Mouse (Mus musculus) G1E (cell line): Measurements from ENCODE around the gene Letm1. TPM values are rescaled to one million over a fixed set of nuclear protein-coding genes. Genes with fewer than 3 reads are reported as not detected.

Experiments
- ATAC-seq: 2 replicates; pipeline ENCODE4 v1.8.0; 2016; ENCODE audit warnings: mild to moderate bottlenecking; ENCODE audit not compliant: insufficient number of reproducible peaks, poor library complexity, low FRiP score, severe bottlenecking; ENCODE audit errors: extremely low read depth
- DNase-seq: peaks from one replicate; pipeline ENCODE4 v3.0.0; 2012; ENCODE audit warnings: low spot score
- H3K27me3 ChIP-seq: 2 replicates; pipeline ENCODE4 v1.6.1; 2012; ENCODE audit warnings: mild to moderate bottlenecking, low read length, inconsistent platforms; ENCODE audit not compliant: insufficient read depth
- H3K36me3 ChIP-seq: replicated peaks from 2 replicates; pipeline ENCODE3; 2012; ENCODE audit warnings: mild to moderate bottlenecking, inconsistent platforms
- H3K4me1 ChIP-seq: 2 replicates; pipeline ENCODE4 v1.6.1; 2012; ENCODE audit warnings: low read depth, low read length, inconsistent platforms, mixed read lengths; ENCODE audit not compliant: insufficient read depth
- H3K4me3 ChIP-seq: 2 replicates; pipeline ENCODE4 v1.5.1; 2012; ENCODE audit warnings: low read depth, mild to moderate bottlenecking, inconsistent platforms, low read length, moderate library complexity, mixed read lengths
- H3K9me3 ChIP-seq: replicated peaks from 2 replicates; pipeline ENCODE4 v1.6.1; 2012; ENCODE audit warnings: inconsistent platforms
- CTCF ChIP-seq: IDR thresholded peaks from 2 replicates; pipeline ENCODE4 v1.5.1; 2012; ENCODE audit warnings: low read depth, low read length, inconsistent platforms, mixed read lengths
- GATA1 ChIP-seq: IDR thresholded peaks from 2 replicates; pipeline ENCODE4 v1.6.1; 2012; ENCODE audit warnings: borderline replicate concordance, low read length, inconsistent platforms, mixed read lengths
- GATA2 ChIP-seq: IDR thresholded peaks from 2 replicates; pipeline ENCODE4 v1.6.1; 2012; ENCODE audit warnings: low read depth, low read length, inconsistent platforms, borderline replicate concordance
- POLR2AphosphoS5 ChIP-seq: IDR thresholded peaks from 2 replicates; pipeline ENCODE4 v1.6.1; 2012; ENCODE audit warnings: low read depth, low read length, inconsistent platforms; ENCODE audit not compliant: insufficient replicate concordance
- TAL1 ChIP-seq: conservative IDR thresholded peaks from 2 replicates; pipeline ENCODE4 v1.6.1; 2012; ENCODE audit warnings: low read depth, low read length, inconsistent platforms, mixed read lengths
- polyA plus RNA-seq: library from polyadenylated mRNA; stranded (reverse); fragments of >175 nt; gene quantifications from 2 replicates; pipeline ENCODE4 v1.2.3, GENCODE M21; 2012
- total RNA-seq, 2 experiments: library from RNA; stranded (forward) in 1 of 2; stranded (reverse) in 1 of 2; fragments of 200-1000 nt in 1 of 2; fragments of >200 nt in 1 of 2; fragmentation: Nextera tagmentation in 1 of 2; gene quantifications; 2 replicates each; pipeline ENCODE4 v1.2.3; 2014 to 2017

The Letm1 gene
- total and polyA plus RNA-seq, 3 experiments, result 14.6 to 28.6 (median 20.8) TPM

DNA sequence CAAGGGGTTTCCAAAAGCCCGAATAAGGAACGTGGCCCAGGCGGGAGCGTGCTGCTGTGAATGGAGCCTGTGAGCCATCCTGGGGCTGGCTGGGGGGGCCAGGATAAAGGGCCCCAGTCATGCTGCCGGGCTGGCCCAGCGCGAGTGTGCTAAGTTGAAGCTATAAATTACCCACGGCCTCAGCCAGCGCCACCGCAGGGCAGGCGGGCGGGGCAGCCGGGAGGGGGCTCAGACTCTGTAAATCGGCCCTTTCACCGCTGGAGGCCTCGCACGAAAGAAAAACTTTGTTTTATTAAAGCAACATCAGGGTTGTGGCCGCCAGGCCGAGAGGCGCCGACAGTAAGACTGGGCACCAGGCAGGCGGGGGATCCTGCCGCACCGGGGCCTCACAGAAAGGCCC, 90.2 kb downstream of the Letm1 start:
- TF ChIP-seq TAL1, result no peak
- no peak for TF ChIP-seq GATA1
- no peak for TF ChIP-seq GATA2
- no peak for TF ChIP-seq CTCF
- no peak for TF ChIP-seq POLR2AphosphoS5
- Histone ChIP-seq H3K4me1 (peaks cover 2% of the 10 kb centered on the region), H3K9me3 (no peaks in the 10 kb centered on the region), H3K36me3 (no peaks in the 10 kb centered on the region), H3K4me3 (no peak overlapping the region), H3K27me3 (peaks cover 84% of the 10 kb centered on the region)
- no peak for ATAC-seq
- no peak for DNase-seq

DNA sequence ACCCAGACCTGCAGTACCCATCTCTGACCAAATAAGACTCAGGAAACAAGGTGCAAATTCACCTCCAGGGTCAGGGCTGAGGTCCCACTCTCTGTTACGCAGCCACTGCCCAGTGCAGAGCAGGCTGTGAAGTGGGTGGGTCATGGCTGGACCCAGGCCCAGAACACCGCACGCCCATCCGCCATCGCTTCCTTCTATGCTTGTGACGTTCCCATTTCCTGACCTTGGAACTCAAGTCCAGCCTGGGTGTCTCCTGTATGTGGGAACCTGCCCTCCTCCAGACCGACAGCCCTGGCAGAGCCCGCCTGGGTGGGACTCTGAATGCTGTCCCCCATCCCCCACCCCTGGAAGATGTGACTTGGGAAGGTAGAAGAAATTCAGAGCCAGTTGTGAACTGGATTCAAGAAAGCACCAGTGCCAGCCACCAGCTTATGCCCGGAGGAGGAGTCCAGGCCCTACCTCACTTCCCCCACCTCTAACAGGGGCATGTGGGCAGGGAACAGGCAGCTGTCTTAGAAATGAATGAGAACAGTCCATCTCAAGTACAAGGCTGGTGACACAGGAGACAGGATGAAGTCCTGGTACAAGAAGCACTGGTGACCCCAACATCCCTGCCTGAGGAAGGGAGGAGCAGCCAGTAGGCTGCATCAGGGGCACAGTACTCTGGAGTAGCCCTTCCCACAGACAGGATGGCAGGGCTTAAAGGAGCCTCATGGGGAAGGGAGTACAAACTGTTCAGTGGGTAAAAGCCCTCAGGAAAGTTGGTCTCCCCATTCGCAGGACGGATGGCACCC, 92.6 kb downstream of the Letm1 start:
- Histone ChIP-seq H3K36me3 (no peaks in the 10 kb centered on the region), H3K27me3 (peaks cover 81% of the 10 kb centered on the region), H3K4me3 (no peak overlapping the region), H3K9me3 (no peaks in the 10 kb centered on the region), H3K4me1 (peaks cover 2% of the 10 kb centered on the region; the same call in 1 of the 2 replicates)
- no peak for ATAC-seq
- no peak for DNase-seq
- TF ChIP-seq TAL1, result no peak
- no peak for TF ChIP-seq GATA2
- TF ChIP-seq GATA1, result no peak
- no peak for TF ChIP-seq CTCF
- no peak for TF ChIP-seq POLR2AphosphoS5

Other genes starting within 250 kb of the Letm1 start
- gene Fam53a, start 153.2 kb downstream of the Letm1 start, total RNA-seq (2014; fragmentation: Nextera tagmentation), result 25.4 and 30.8 TPM in 2 replicates
- 30.4 and 30.6 TPM in 2 replicates for gene Fam53a, start 153.2 kb downstream of the Letm1 start, total RNA-seq (2017)
- gene Fam53a, start 153.2 kb downstream of the Letm1 start, polyA plus RNA-seq, result 84.5 and 102 TPM in 2 replicates
- 2.8 and 2.9 TPM in 2 replicates for gene Gm9903, start 152.9 kb downstream of the Letm1 start, total RNA-seq (2014; fragmentation: Nextera tagmentation)
- 0.66 and 0.70 TPM in 2 replicates for gene Gm9903, start 152.9 kb downstream of the Letm1 start, total RNA-seq (2017)
- 0.06 TPM in 1 of 2 replicates, not detected in the other for gene Gm9903, start 152.9 kb downstream of the Letm1 start, polyA plus RNA-seq
- gene Slbp, start 130.2 kb downstream of the Letm1 start, total RNA-seq (2014; fragmentation: Nextera tagmentation), result 168 and 174 TPM in 2 replicates
- 373 and 386 TPM in 2 replicates for gene Slbp, start 130.2 kb downstream of the Letm1 start, total RNA-seq (2017)
- gene Slbp, start 130.2 kb downstream of the Letm1 start, polyA plus RNA-seq, result 174 and 196 TPM in 2 replicates
- gene Tacc3, start 124.7 kb downstream of the Letm1 start, total RNA-seq (2014; fragmentation: Nextera tagmentation), result 112 and 119 TPM in 2 replicates
- gene Tacc3, start 124.7 kb downstream of the Letm1 start, total RNA-seq (2017), result 150 and 155 TPM in 2 replicates
- 81.8 and 94.2 TPM in 2 replicates for gene Tacc3, start 124.7 kb downstream of the Letm1 start, polyA plus RNA-seq
- 20.7 and 22.3 TPM in 2 replicates for gene Tmem129, start 124.4 kb downstream of the Letm1 start, total RNA-seq (2014; fragmentation: Nextera tagmentation)
- gene Tmem129, start 124.4 kb downstream of the Letm1 start, total RNA-seq (2017), result 29.2 and 30.0 TPM in 2 replicates
- gene Tmem129, start 124.4 kb downstream of the Letm1 start, polyA plus RNA-seq, result 12.9 and 13.7 TPM in 2 replicates
- not detected in 2 replicates for gene Fgfr3, start 61.1 kb downstream of the Letm1 start, total RNA-seq (2014; fragmentation: Nextera tagmentation)
- 0.12 and 0.22 TPM in 2 replicates for gene Fgfr3, start 61.1 kb downstream of the Letm1 start, total RNA-seq (2017)
- 0.03 TPM in 1 of 2 replicates, not detected in the other for gene Fgfr3, start 61.1 kb downstream of the Letm1 start, polyA plus RNA-seq
- 99.6 and 110 TPM in 2 replicates for gene Nsd2, start 37.9 kb upstream of the Letm1 start, total RNA-seq (2014; fragmentation: Nextera tagmentation)
- 75.6 and 129 TPM in 2 replicates for gene Nsd2, start 37.9 kb upstream of the Letm1 start, total RNA-seq (2017)
- 14.3 and 15.5 TPM in 2 replicates for gene Nsd2, start 37.9 kb upstream of the Letm1 start, polyA plus RNA-seq
- gene Nelfa, start 153.6 kb upstream of the Letm1 start, total RNA-seq (2014; fragmentation: Nextera tagmentation), result 41.2 and 46.7 TPM in 2 replicates
- gene Nelfa, start 153.6 kb upstream of the Letm1 start, total RNA-seq (2017), result 26.9 and 28.7 TPM in 2 replicates
- gene Nelfa, start 153.6 kb upstream of the Letm1 start, polyA plus RNA-seq, result 62.5 and 81.6 TPM in 2 replicates
- not detected in 2 replicates for gene Gm1673, start 200.6 kb upstream of the Letm1 start, total RNA-seq (2014; fragmentation: Nextera tagmentation)
- not detected in 2 replicates for gene Gm1673, start 200.6 kb upstream of the Letm1 start, total RNA-seq (2017)
- gene Gm1673, start 200.6 kb upstream of the Letm1 start, polyA plus RNA-seq, result not detected in 2 replicates
- gene Nat8l, start 213.2 kb upstream of the Letm1 start, total RNA-seq (2014; fragmentation: Nextera tagmentation), result not detected in 2 replicates
- gene Nat8l, start 213.2 kb upstream of the Letm1 start, total RNA-seq (2017), result not detected in 2 replicates
- gene Nat8l, start 213.2 kb upstream of the Letm1 start, polyA plus RNA-seq, result 0.01 TPM in 1 of 2 replicates, not detected in the other